Mouse (Mus musculus) MEL (cell line): ENCODE measurements around the gene Dnali1. TPM values are rescaled to one million over a fixed set of nuclear protein-coding genes. Genes with fewer than 3 reads are reported as not detected.

ENCODE experiments used
- DNase-seq: peaks from one replicate; pipeline ENCODE4 v3.0.0; 2011; ENCODE audit warnings: low read depth, low spot score
- H3K27ac ChIP-seq: 2 replicates; pipeline ENCODE4 v1.5.1; 2012; ENCODE audit warnings: low read depth, mild to moderate bottlenecking, control low read depth, low read length, moderate library complexity; ENCODE audit not compliant: control insufficient read depth
- H3K27me3 ChIP-seq, 2 experiments: fragments of 150-350 bp in 1 of 2; sonication (generic) in 1 of 2; 2 replicates each; pipeline ENCODE4 v1.6.1; 2012; ENCODE audit warnings: low read length in 2 of 2, mild to moderate bottlenecking in 2 of 2, improper control_type of control experiment in 1 of 2, moderate library complexity in 1 of 2; ENCODE audit not compliant: insufficient read depth in 2 of 2, control insufficient read depth in 1 of 2
- H3K36me3 ChIP-seq, 2 experiments: 2 replicates each; pipeline ENCODE4 v1.6.1; 2012 to 2014; ENCODE audit warnings: low read length in 2 of 2, improper control_type of control experiment in 1 of 2, inconsistent platforms in 1 of 2, mild to moderate bottlenecking in 1 of 2; ENCODE audit not compliant: insufficient read depth in 2 of 2, control insufficient read depth in 1 of 2
- H3K4me1 ChIP-seq, 2 experiments: fragments of 150-350 bp in 1 of 2; sonication (generic) in 1 of 2; 2 replicates each; pipeline ENCODE4 v1.6.1; 2012; ENCODE audit warnings: low read length in 2 of 2, improper control_type of control experiment in 1 of 2, mild to moderate bottlenecking in 1 of 2; ENCODE audit not compliant: insufficient read depth in 2 of 2, control insufficient read depth in 1 of 2
- H3K4me3 ChIP-seq, 2 experiments: fragments of 150-350 bp in 1 of 2; sonication (generic) in 1 of 2; 2 replicates each; pipeline ENCODE4 v1.5.1; 2012; ENCODE audit warnings: low read depth in 2 of 2, low read length in 2 of 2, mild to moderate bottlenecking in 2 of 2, moderate library complexity in 2 of 2, control low read depth in 1 of 2, improper control_type of control experiment in 1 of 2; ENCODE audit not compliant: control insufficient read depth in 1 of 2, insufficient read depth in 1 of 2
- H3K79me2 ChIP-seq: 2 replicates; pipeline ENCODE4 v1.6.1; 2012; ENCODE audit warnings: mild to moderate bottlenecking, low read length, moderate library complexity; ENCODE audit not compliant: control insufficient read depth, poor library complexity, insufficient read depth
- H3K9ac ChIP-seq: 2 replicates; pipeline ENCODE4 v1.6.1; 2012; ENCODE audit warnings: low read depth, mild to moderate bottlenecking, control low read depth, low read length, moderate library complexity; ENCODE audit not compliant: control insufficient read depth, poor library complexity, severe bottlenecking
- H3K9me3 ChIP-seq: fragments of 150-350 bp; sonication (generic); replicated peaks from 2 replicates; pipeline ENCODE4 v1.6.1; 2012; ENCODE audit warnings: mild to moderate bottlenecking, low read length, improper control_type of control experiment, moderate library complexity; ENCODE audit not compliant: insufficient read depth
- CHD2 ChIP-seq: IDR thresholded peaks from 2 replicates; pipeline ENCODE4 v1.6.1; 2011; ENCODE audit warnings: low read length, improper control_type of control experiment
- CTCF ChIP-seq, 3 experiments: IDR thresholded peaks in 2 of 3; conservative IDR thresholded peaks in 1 of 3; 2 replicates each; pipeline ENCODE4 v1.5.1; 2011 to 2012; ENCODE audit warnings: low read length in 3 of 3, low read depth in 2 of 3, mild to moderate bottlenecking in 2 of 3, improper control_type of control experiment in 1 of 3, inconsistent platforms in 1 of 3, mixed read lengths in 1 of 3, moderate library complexity in 1 of 3; ENCODE audit not compliant: control insufficient read depth in 1 of 3, insufficient read depth in 1 of 3, poor library complexity in 1 of 3, severe bottlenecking in 1 of 3
- HCFC1 ChIP-seq: IDR thresholded peaks from 2 replicates; pipeline ENCODE4 v1.6.1; 2012; ENCODE audit warnings: low read depth, mild to moderate bottlenecking, inconsistent platforms, low read length, improper control_type of control experiment, moderate library complexity
- JUND ChIP-seq: IDR thresholded peaks from 2 replicates; pipeline ENCODE4 v1.6.1; 2011; ENCODE audit warnings: low read depth, mild to moderate bottlenecking, improper control_type of control experiment, low read length
- MAFK ChIP-seq: IDR thresholded peaks from 2 replicates; pipeline ENCODE4 v1.6.1; 2011; ENCODE audit warnings: low read depth, mild to moderate bottlenecking, low read length, improper control_type of control experiment, borderline replicate concordance
- MAX ChIP-seq: IDR thresholded peaks from 2 replicates; pipeline ENCODE4 v1.6.1; 2011; ENCODE audit warnings: low read length, improper control_type of control experiment
- MAZ ChIP-seq: IDR thresholded peaks from 2 replicates; pipeline ENCODE4 v1.6.1; 2012; ENCODE audit warnings: low read depth, mild to moderate bottlenecking, inconsistent platforms, low read length, improper control_type of control experiment
- MXI1 ChIP-seq: IDR thresholded peaks from 2 replicates; pipeline ENCODE4 v1.6.1; 2011; ENCODE audit warnings: mild to moderate bottlenecking, low read depth, low read length, improper control_type of control experiment
- MYB ChIP-seq: IDR thresholded peaks from 2 replicates; pipeline ENCODE4 v1.6.1; 2011; ENCODE audit warnings: mild to moderate bottlenecking, low read depth, low read length, improper control_type of control experiment
- MYC ChIP-seq: IDR thresholded peaks from 2 replicates; pipeline ENCODE4 v1.6.1; 2011; ENCODE audit warnings: low read depth, mild to moderate bottlenecking, low read length, improper control_type of control experiment, moderate library complexity
- NELFE ChIP-seq: IDR thresholded peaks from 2 replicates; pipeline ENCODE4 v1.6.1; 2011; ENCODE audit warnings: low read depth, low read length, improper control_type of control experiment
- POLR2A ChIP-seq, 2 experiments: IDR thresholded peaks; 2 replicates each; pipeline ENCODE4 v1.6.1; 2011 to 2012; ENCODE audit warnings: low read length in 2 of 2, mild to moderate bottlenecking in 2 of 2, control low read depth in 1 of 2, improper control_type of control experiment in 1 of 2, low read depth in 1 of 2, moderate library complexity in 1 of 2; ENCODE audit not compliant: control insufficient read depth in 1 of 2, insufficient read depth in 1 of 2, poor library complexity in 1 of 2
- POLR2AphosphoS2 ChIP-seq: IDR thresholded peaks from 2 replicates; pipeline ENCODE4 v1.6.1; 2011; ENCODE audit warnings: low read length, improper control_type of control experiment
- POLR2AphosphoS5 ChIP-seq: IDR thresholded peaks from 2 replicates; pipeline ENCODE4 v1.6.1; 2012; ENCODE audit warnings: low read depth, borderline replicate concordance, mild to moderate bottlenecking, inconsistent platforms, low read length, moderate library complexity, mixed read lengths
- RAD21 ChIP-seq: IDR thresholded peaks from 2 replicates; pipeline ENCODE4 v1.6.1; 2011; ENCODE audit warnings: mild to moderate bottlenecking, low read depth, low read length, improper control_type of control experiment
- RCOR1 ChIP-seq: IDR thresholded peaks from 2 replicates; pipeline ENCODE4 v1.6.1; 2012; ENCODE audit warnings: low read depth, mild to moderate bottlenecking, inconsistent platforms, low read length, improper control_type of control experiment
- SIN3A ChIP-seq: IDR thresholded peaks from 2 replicates; pipeline ENCODE4 v1.6.1; 2012; ENCODE audit warnings: low read length, improper control_type of control experiment, inconsistent platforms
- TAL1 ChIP-seq: IDR thresholded peaks from 2 replicates; pipeline ENCODE4 v1.6.1; 2012; ENCODE audit warnings: mild to moderate bottlenecking, inconsistent platforms, low read length, moderate library complexity, mixed read lengths
- TBP ChIP-seq: IDR thresholded peaks from 2 replicates; pipeline ENCODE4 v1.8.0; 2011; ENCODE audit warnings: low read depth, low read length, improper control_type of control experiment
- TCF12 ChIP-seq: IDR thresholded peaks from 2 replicates; pipeline ENCODE4 v1.6.1; 2014; ENCODE audit warnings: low read depth, mild to moderate bottlenecking, inconsistent platforms, low read length, improper control_type of control experiment, moderate library complexity
- UBTF ChIP-seq: IDR thresholded peaks from 2 replicates; pipeline ENCODE4 v1.6.1; 2012; ENCODE audit warnings: low read depth, mild to moderate bottlenecking, inconsistent platforms, low read length, improper control_type of control experiment, moderate library complexity, borderline replicate concordance; ENCODE audit not compliant: insufficient read depth
- USF1 ChIP-seq: IDR thresholded peaks from 2 replicates; pipeline ENCODE4 v1.6.1; 2014; ENCODE audit warnings: low read depth, mild to moderate bottlenecking, inconsistent platforms, low read length, improper control_type of control experiment, moderate library complexity
- USF2 ChIP-seq, 2 experiments: IDR thresholded peaks; 2 replicates each; pipeline ENCODE4 v1.6.1; 2011 to 2012; ENCODE audit warnings: improper control_type of control experiment in 2 of 2, low read length in 2 of 2, borderline replicate concordance in 1 of 2, inconsistent platforms in 1 of 2, low read depth in 1 of 2, mild to moderate bottlenecking in 1 of 2; ENCODE audit not compliant: insufficient read depth in 1 of 2
- ZC3H11A ChIP-seq: IDR thresholded peaks from 2 replicates; pipeline ENCODE4 v1.6.1; 2012; ENCODE audit warnings: low read depth, mild to moderate bottlenecking, inconsistent platforms, low read length, improper control_type of control experiment
- ZMIZ1 ChIP-seq: IDR thresholded peaks from 2 replicates; pipeline ENCODE4 v1.6.1; 2012; ENCODE audit warnings: low read depth, mild to moderate bottlenecking, inconsistent platforms, low read length, improper control_type of control experiment, moderate library complexity
- ZNF384 ChIP-seq: IDR thresholded peaks from 2 replicates; pipeline ENCODE4 v1.6.1; 2012; ENCODE audit warnings: low read depth, mild to moderate bottlenecking, inconsistent platforms, low read length, improper control_type of control experiment
- polyA plus RNA-seq, 2 experiments: library from polyadenylated mRNA; stranded (reverse) in 1 of 2; unstranded in 1 of 2; fragments of >175 nt in 1 of 2; fragments of >200 nt in 1 of 2; gene quantifications; 2 replicates each; pipeline versions ENCODE4 v1.2.1 to v1.2.4; 2012; ENCODE audit warnings: low replicate concordance in 2 of 2, low read depth in 1 of 2; ENCODE audit not compliant: insufficient read length in 2 of 2, insufficient read depth in 1 of 2, missing spikeins in 1 of 2
- total RNA-seq: library from RNA; depleted of rRNA; stranded (reverse); fragments of 300-350 nt; gene quantifications from 2 replicates; pipeline ENCODE4 v1.2.3, GENCODE M21; 2012

Gene Dnali1
- total and polyA plus RNA-seq, 3 experiments, result 0.08 TPM; not detected in 2

GRCm38 (mm10) chr4:125114638-125115037 lies 49.1 kb upstream of the Dnali1 start (continued):
- TF ChIP-seq TAL1, result no peak
- TF ChIP-seq CTCF (IDR thresholded peaks at IDR 0.05 in 2 of 3, conservative IDR thresholded peaks at IDR 0.05 in 1 of 3; ENCODE audit: control insufficient read depth in 1 of 3, insufficient read depth in 1 of 3, low read depth in 2 of 3, low read length in 3 of 3, poor library complexity in 1 of 3, severe bottlenecking in 1 of 3), result peak; percentile 80 to 92 (median 83)

GRCm38 (mm10) chr4:125105354-125105753 lies 39.9 kb upstream of the Dnali1 start:
- no peaks in the 10 kb centered on the region for H3K4me1 ChIP-seq
- TF ChIP-seq POLR2AphosphoS5 (no peak), CHD2 (no peak), ZC3H11A (no peak), ZMIZ1 (no peak), POLR2AphosphoS2 (no peak), ZNF384 (no peak), MAZ (no peak), JUND (no peak), MXI1 (no peak), MYB (no peak), POLR2A (IDR thresholded peaks at IDR 0.05; ENCODE audit: control insufficient read depth in 1 of 2, insufficient read depth in 1 of 2, low read depth in 1 of 2, low read length in 2 of 2, poor library complexity in 1 of 2) (no peak), USF1 (no peak), USF2 (IDR thresholded peaks at IDR 0.05; ENCODE audit: borderline replicate concordance in 1 of 2, insufficient read depth in 1 of 2, low read depth in 1 of 2, low read length in 2 of 2) (no peak), NELFE (no peak), TCF12 (no peak), MAX (no peak)
- DNase-seq, result no peak
- no peak overlapping the region for H3K27ac ChIP-seq
- no peaks in the 10 kb centered on the region; a peak in 2 of 4 replicates for H3K36me3 ChIP-seq
- H3K9me3 ChIP-seq, result no peaks in the 10 kb centered on the region
- H3K9ac ChIP-seq, result no peak overlapping the region
- H3K79me2 ChIP-seq, result no peaks in the 10 kb centered on the region
- H3K4me3 ChIP-seq, result no peak overlapping the region
- no peaks in the 10 kb centered on the region for H3K27me3 ChIP-seq

- Histone ChIP-seq H3K9me3 (no peaks in the 10 kb centered on the region), H3K79me2 (no peaks in the 10 kb centered on the region), H3K36me3 (no peaks in the 10 kb centered on the region; a peak in 2 of 4 replicates), H3K9ac (no peak overlapping the region), H3K4me3 (no peak overlapping the region), H3K4me1 (no peaks in the 10 kb centered on the region), H3K27ac (no peak overlapping the region), H3K27me3 (no peaks in the 10 kb centered on the region)
- DNase-seq, result no peak
- TF ChIP-seq JUND (no peak), TAL1 (no peak), TBP (no peak), MYC (no peak), RAD21 (no peak), UBTF (no peak), POLR2AphosphoS2 (no peak), TCF12 (no peak), USF2 (IDR thresholded peaks at IDR 0.05; ENCODE audit: borderline replicate concordance in 1 of 2, insufficient read depth in 1 of 2, low read depth in 1 of 2, low read length in 2 of 2) (no peak), CHD2 (no peak), MAFK (no peak), RCOR1 (no peak), MXI1 (no peak), HCFC1 (no peak), SIN3A (no peak)
Observed at GRCm38 (mm10) chr4:125101334-125101733, 35.8 kb upstream of the Dnali1 start.
